Mouse (Mus musculus) thymus, postnatal 25 days (tissue): Measurements from ENCODE around the gene Ssmem1.

Experiments
- DNase-seq: peaks from one replicate; pipeline ENCODE4 v3.0.0; 2022

Ssmem1 gene

DNA sequence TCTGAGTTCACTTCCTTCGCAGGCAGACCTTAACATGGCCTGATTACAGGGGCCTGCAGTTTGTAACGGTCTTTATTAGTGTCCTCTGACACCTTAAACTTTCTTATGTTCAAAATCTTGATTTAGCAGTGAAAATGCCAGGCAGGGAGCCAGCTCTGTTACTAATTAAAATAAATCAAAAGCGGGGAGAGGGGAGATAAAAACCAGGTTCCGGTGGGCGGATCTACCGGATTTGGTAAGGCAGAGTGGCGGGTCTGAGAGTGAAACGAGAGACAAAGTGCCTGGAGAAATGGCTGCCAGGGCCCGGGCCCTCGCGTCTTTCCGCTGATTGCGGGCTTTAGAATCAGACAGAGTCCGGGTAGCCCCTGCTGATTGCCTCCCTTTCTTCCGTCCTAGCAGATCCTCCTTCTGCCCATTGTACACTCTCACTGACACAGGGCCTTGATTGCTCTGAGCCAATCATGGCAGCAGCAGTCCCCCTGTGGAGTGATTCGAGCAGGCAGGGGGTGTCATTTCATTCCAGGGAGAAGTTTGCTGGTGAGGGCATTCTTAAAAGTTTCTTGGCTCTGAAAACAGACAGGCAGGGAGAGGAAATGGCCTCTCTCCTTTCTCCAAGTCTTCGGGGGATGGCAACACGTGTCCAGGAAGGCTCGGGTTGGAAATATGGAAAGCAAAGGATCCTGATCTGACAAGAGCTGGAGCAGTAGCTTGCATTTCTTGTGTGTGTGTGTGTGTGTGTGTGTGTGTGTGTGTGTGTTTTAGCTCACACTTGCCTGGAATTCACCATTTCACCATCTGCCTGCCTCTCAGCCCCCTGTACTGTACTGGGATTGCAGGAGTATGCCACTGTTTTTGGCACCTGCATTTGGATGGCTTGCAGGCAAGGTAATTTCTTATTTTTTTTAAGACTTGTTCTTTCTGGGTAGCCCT, 17.2 kb downstream of the Ssmem1 start:
- no peak for DNase-seq

DNA sequence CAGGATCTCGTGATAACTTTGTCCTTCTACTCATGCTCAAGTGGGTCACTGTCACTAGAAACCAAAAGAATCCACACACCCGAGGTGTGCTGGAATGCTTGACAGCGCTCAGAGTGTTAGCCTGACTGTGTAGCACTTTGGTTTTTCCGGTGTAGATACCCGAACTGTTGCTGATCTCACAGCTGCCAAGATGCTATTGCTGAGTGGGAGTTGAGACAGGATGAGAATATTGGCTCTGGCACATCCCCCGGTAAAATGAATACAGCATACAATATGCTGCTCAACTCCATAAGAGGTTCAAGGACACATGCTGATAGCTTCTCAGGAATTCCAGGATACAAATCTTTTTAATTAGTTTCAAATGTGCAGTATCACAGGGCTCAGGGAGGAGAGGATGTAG, 19.2 kb downstream of the Ssmem1 start:
- DNase-seq, result no peak

DNA sequence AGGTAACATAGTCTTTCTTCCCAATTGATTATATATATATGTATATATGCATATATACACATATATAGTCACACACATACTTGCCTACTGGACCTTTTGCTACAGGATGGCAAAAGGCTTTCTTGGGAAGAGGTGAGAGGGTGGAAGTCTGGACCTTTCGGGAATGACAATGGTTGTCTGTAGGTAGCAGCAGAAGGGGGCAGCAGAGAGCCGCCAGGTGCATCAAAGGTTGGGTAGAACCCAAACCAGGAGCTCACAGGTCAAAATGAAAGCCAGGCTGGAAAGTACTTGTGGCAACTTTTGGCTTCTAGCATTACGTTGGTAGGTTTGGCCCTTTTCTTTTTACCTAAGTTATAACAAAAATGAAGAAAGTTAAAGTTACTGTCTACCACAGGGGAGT, 25.7 kb downstream of the Ssmem1 start:
- DNase-seq, result peak; percentile 31

DNA sequence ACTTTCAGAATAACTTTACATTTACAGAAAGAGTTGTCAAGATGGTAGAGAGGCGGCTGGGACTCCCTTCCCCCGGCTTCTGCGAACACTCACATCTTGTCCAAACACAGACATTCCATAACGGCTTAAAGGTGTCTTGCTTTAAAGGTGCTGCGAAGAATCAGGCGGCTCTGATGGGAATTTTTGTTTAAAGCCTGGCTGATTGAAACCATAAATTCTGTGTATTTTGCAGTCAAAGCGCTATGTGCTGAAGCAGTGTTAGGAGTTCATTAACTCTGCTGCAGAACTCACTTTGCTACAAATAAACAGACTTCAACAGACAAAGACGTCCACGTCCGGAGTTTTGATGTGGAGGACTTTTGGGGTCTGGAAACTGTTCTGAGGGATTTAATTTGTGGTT, 28.6 kb downstream of the Ssmem1 start:
- DNase-seq, result no peak

DNA sequence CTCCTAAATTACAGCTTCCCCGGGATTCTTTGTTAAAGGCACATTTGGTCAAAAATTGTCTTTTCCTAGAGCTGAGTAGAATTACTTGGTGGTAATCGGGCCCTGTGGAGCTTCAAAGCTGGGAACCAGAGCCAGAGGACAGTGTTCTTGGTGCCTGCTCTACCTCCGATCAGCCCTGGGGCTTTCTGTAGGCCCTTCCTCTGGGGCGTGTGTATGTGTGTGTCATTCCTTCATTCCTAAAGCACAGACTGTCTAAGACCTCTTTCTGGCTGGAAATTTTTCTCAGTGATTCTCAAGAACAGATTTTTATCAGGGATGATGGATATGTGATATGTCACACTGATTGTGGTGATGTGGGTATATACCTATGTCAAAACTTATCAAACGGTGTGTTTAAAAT, 29.2 kb downstream of the Ssmem1 start:
- DNase-seq, result no peak

DNA sequence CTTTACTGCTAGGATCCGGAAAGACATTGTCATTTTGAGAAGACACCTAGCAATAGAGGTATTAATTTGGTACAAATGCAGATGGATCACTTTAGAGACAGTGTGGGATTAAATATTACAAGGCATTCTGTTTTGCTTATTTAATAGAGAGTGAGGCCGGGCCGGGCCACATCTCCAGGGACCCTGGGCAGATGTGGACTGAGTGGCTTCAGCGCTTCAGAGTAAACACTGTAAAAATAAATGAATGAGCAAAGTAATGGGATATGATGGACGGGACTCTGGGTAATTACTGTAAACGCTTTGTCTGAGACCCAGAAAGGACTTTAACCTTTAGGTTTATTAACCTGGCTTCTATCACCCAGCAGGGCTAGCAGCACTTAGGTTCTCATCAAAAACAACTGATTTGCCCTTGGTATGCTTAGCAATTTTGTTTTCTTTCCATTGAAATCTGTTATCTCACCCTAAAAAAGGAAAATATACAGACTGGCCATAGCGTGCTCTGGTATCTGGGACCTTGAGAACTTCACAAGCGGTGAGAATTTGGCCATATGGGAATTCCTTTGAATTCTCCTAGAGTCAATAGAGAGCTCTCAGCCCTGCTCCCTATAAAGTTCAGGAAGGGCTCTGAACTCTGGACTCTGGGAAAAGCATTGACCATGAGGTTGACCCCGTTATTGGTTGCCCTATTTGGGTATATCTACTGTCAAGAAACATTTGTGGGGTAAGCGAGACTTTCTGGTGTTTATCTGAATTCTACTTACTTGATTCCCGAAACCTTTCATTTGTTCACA, 31.6 kb downstream of the Ssmem1 start, which contains the start of gene Cpa2:
Gene Cpa2 (plus strand): TSS at position 574 of the 791 bp plus-strand sequence.
- DNase-seq, result no peak

DNA sequence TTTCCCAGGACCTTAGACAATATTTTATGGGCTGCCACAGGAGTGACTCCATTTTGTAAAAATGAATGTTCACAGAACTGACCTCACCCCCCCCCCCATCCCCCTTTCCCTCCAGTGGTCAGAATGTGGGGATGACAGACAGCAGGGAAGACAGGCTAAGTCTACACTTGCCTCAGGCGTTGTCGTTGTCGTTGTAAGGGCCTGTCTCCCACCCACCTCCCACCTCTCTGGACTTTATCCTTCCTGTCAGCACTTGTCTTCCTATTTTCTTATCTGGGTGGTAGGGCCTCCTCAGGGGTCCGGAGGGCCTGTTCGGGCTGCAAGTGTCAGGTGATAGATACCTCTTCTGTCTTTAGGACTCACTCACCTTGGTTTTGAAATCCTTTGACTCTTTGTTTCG, 32.6 kb downstream of the Ssmem1 start:
- DNase-seq, result no peak

DNA sequence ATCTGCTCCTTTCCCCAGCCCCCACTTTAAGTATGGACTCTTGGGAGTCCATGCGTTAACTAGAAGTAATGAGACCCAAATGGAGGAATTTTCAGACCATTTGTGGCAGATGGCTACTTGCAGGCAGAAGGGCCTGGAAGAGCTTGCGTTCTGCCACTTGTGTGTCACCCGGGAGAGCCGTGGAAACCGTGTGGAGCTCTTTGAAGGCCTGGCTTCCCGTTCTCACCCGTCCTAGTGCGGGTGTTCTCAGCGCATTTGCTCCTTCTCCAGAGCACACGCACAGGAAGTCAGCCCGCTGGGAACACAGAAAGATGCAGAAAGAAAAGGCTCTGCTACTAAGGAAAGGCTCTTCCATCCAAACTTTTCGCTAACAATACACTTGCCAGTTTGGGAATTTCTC, 33.4 kb downstream of the Ssmem1 start:
- DNase-seq, result no peak

DNA sequence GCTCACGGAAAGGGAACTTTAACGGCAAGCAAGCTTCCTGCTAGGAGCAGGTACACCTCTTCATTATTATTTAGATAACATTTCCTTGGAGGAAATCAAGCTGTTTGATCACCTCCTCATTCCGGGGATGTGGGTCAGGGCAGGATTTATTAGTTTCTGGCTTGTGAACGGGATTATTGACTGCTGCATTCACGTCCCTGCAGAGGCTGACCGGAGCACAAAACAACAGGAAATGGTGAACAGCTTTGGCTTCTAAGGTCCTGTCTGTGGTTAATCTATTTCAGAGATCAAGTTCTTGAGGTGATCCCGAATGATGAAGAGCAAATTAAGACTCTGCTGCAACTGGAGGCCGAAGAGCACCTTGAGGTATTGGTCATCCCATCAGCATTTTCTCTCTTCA, 34.2 kb downstream of the Ssmem1 start:
- no peak for DNase-seq

DNA sequence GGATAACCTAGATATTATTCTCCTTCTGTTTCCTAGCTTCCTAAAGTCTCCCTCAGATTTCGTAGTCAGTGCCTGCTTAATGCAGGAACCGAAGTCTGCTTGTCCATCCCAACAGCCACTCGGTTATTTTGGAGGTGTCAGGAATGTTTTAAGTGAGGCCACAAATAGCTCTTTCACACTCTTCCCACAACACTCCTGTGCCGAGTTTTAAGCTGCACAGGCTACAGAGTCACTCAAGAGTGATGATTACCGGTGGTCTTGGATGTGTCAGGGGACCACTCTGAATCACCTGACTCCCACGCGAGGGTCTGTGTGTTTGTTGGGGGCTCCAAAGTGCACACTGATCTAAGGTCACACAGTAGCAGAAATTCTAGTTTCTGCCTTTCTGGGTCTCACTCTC, 36.0 kb downstream of the Ssmem1 start:
- DNase-seq, result no peak

DNA sequence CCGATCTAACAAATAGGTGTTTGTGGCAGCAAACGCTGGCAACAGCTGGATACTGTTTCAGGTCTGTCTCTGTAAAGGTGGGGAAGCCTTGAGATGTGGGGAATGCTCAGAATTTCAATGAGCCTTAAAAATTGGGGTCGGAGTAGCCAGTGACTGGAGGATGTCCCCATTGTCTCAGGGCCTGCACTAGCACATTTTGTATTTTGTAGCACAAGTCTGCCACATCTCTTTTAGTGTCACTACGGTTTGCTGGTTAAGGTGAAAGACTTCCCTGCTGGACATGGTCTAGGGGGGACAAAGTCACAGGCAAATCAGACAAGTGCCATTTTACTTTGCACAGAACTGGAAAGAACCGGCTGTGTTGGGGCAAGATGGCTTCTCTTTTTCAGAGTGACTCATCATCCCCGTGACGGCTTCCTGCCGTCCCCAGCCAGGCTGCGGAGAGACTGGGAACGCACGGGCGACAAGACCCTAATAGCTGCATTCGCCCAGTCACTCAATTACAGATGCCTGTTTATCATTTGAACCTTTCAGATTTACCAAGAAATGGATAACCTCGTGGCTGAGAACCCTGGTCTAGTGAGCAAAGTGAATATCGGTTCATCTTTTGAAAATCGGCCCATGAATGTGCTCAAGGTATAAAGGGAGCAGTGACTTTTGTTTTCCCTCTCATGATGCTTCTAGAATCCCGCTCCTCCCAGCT, 37.1 kb downstream of the Ssmem1 start:
- DNase-seq, result peak; percentile 13

DNA sequence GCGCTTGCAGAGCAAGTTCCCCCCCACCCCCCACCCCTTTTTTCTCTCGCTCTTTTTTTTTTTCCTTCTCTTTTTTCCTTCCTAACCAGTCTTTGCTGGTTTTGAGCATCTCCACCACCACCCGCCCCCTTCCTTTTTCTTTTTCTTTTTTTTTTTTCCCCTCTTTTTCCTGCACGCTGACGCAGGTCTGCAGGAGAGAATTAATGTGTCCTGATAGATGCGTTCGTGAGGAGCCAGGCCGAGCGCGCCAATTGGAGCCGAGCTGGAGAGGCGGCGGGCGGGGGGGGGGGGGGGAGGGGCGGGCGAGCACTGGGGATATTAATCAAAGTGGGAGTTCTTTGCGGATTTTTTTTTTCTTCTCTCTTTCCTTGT, 37.6 kb downstream of the Ssmem1 start:
- DNase-seq, result no peak

DNA sequence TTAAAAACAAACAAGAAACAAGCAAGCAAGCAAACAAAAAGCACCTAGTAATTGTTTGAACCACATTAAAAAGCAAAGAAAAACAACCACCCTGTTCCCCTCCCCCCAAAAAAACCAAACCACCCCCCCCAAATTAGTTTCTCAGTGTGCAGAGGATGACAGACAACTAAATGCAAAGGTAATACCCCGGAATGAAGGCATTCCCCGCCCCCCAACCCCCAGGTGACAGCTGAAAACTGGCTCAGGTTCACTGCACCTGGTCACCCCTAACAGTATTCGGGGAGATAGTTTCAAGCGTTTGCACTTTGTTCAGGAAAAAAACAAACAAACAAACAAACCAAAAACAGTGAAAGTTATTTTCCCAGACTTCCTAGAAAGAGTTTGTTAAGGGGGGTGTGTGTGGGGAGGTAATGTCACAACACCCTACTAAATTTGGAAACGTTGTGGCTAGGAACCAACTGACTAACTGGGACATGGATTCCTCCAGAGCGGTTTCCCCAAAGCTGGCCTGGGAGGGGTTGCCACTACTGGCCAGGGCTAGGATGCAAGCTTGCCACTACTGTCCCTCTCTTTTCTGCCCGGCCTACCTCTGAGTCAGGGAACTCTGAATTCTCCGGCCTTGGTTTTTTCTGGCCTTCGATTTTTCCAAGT, 38.1 kb downstream of the Ssmem1 start:
- no peak for DNase-seq

DNA sequence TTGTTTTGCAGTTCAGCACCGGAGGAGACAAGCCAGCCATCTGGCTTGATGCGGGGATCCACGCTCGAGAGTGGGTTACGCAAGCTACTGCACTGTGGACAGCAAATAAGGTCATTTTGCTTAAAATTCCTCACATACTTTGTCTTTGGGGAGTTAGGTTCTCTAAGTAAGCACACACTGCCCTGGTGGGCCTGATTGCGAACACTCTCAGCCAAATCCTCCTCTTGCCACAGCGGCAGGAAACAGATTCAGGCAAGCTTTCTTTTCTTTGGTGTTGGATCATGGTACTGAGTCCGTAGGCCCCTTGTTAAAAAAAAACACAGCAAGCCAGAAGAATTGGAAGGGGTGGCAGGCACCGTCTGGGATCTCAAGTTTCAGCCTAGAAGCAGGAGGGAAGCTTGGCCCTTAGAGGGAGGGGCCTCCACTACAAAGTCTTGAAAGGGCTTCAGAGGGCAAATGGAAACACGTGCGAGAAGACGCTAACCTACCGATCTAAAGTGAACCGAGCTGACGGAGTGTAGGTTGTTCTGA, 39.6 kb downstream of the Ssmem1 start:
- DNase-seq, result no peak

DNA sequence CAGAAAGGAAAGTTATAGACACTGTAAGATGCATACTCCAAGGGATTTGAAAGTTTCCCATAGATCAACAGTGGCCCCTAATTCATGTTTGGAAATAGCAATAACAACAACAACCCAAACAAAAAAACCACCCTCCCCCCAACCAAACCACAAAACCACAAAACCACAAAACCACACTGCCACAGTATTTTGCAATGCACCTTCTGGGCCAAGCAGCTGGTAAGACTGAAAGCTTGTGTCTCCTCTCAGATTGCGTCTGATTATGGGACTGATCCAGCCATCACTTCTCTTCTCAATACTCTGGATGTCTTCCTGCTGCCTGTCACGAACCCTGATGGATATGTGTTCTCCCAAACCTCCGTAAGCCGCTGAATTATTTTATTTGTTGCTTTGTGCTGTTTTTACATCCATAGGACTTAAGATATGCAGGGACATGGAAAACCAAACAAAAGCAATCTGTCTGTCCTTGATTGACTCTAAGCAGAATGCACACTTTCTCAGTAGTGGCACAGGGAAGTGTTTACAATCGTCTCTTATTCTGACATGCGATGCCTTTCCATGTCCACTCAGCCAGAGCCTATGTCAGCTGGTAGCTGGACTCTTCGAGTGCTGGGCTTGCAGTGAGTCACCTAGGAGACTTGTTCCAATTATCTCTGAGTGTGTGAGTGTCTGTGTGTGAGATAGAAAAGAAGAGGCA, 41.0 kb downstream of the Ssmem1 start:
- no peak for DNase-seq

DNA sequence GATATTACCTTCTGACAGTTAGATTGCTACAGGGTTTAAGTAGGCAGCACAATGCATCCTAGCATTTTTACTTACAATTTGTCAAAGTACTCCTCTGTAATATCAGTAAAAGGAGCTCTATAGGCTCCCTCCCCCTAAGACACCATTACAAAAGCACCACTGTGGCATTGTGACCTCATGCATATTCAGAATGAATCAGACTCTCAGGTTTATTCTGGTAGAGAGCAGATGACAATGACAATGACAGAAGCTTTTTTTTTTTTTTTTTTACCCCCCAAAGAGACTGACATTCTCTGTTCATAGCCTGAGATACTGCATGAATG, 41.5 kb downstream of the Ssmem1 start:
- no peak for DNase-seq

DNA sequence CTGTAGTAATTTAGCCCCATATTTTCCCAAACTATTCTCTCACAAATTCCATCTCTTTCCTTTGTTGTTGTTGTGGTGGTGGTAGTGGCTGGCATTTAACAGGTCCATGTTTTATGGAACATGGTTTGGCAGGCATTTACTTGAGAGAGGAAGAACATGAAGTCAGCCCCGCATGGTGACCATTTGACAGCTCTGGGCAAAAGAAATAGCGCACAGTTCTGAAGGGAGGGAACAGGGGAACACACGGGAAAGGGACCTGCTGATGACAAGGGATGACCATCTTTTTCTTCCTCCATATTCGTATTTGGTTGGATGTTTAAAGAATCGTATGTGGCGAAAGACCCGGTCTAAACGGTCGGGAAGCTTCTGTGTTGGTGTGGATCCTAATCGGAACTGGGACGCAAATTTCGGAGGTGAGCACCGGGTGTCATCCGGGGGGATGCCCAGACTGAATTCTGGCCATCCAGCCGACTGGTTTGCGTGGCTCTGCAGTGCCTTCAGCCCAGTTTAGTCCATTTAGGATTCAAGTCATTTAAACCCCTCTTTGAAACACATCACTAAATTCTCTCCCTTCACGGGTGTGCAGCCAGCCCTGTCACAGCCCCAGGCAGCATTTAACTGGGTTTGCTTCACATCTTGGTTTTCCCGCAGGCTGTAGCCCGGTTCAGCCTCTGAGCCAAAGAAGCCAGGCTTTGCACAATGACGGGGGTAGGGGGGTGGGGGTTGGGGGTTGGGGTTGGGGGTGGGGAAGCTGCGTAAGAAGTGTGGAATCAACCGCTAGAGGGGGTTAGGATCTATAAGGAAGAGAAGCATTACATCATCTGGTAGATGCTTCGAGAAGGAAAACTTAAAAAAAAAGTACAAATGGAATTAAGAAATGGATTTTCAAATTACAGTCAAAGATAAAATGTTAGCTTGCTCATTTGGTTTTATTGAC, 42.3 kb downstream of the Ssmem1 start:
- no peak for DNase-seq

DNA sequence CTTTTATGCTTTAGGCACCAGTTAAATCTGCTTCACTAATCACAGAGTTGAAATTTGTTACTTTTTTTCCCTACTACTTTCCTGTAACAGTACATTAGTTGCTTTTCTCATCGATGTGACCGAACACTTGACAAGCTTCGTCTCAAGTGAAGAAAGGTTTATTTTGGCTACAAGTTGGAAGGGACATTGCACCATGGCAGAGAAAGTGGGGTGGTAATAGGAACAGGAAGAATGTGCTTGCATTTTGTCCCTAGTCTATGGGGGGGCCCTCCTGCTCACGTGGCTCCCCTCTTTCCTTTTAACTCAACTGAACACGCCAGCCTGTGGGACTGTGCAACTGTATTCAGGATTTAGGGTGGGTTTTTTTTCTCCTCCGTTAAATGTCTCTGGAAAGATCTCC, 43.0 kb downstream of the Ssmem1 start:
- no peak for DNase-seq

DNA sequence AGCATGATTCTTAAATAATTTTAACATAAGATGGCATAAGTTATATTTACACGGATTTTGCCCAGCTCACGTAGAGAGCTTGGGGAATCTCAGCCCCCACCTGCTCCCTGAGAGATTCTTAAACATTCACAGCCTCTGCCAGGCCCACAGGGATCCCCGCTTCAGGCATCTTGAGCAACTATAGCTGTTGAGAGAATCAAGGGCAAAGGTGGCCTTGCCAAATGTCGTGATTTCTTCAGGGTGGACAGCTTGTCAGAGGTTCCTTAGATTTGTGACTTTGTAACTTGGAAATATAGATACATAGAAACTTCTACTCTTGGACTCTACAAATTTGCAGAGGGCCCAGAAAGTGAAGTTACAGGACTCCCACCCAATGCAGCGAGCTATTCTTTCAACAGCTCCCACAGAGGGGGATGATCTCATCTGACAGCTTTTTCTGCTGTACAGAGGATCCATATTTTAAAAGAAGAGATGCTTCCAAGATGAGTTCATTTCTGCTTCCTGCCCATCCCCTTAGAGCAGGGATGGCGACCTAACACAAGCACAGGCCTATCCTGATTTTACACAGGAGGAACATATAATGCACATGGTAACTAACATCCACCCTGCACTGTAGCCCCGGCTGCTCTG, 43.8 kb downstream of the Ssmem1 start:
- no peak for DNase-seq

DNA sequence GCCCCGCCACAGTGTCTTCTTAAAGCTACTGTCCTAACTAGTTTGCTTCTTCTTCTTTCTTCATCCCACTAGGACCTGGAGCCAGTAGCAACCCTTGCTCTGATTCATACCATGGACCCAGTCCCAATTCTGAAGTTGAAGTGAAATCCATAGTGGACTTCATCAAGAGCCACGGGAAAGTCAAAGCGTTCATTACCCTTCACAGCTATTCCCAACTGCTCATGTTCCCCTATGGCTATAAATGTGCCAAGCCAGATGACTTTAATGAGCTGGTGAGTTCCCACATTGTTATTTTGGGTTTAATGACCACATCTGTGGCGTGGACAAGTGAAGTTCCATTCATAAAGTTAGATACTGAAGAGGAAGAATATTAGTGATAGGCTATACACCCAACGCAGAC, 44.4 kb downstream of the Ssmem1 start:
- DNase-seq, result no peak
